Mouse (Mus musculus): ENCODE measurements around the gene Rbm15b. TPM values are rescaled to one million over a fixed set of nuclear protein-coding genes. Genes with fewer than 3 reads are reported as not detected.

The Rbm15b gene
- polyA plus RNA-seq, 1 experiment from 2014 or later: 7.8 TPM

GRCm38 (mm10) chr9:106901596-106901995, 14.4 kb upstream of the Rbm15b start:
- Histone ChIP-seq H3K4me1 (ENCODE audit: insufficient read depth, low read length) (no peaks in the 10 kb centered on the region), H3K36me3 (ENCODE audit: insufficient read depth, low read length) (no peaks in the 10 kb centered on the region), H3K9ac (replicated peaks; ENCODE audit: low read length) (no peak overlapping the region), H3K4me2 (replicated peaks; ENCODE audit: low read depth, low read length) (no peak overlapping the region), H3K9me3 (ENCODE audit: low read length) (no peaks in the 10 kb centered on the region), H3K27ac (ENCODE audit: low read length) (no peak overlapping the region), H3K4me3 (ENCODE audit: low read length) (no peak overlapping the region), H3K27me3 (ENCODE audit: insufficient read depth, low read length) (no peaks in the 10 kb centered on the region)
- no peak for ATAC-seq (ENCODE audit: low FRiP score, low TSS enrichment)
- WGBS: 91% methylated on average over 7 of the region's 7 CpGs

- no peak overlapping the region for H3K9ac ChIP-seq (replicated peaks; ENCODE audit: low read length)
- H3K4me3 ChIP-seq (ENCODE audit: low read length): no peak overlapping the region
- H3K27me3 ChIP-seq (ENCODE audit: insufficient read depth, low read length): no peaks in the 10 kb centered on the region
- no peaks in the 10 kb centered on the region for H3K4me1 ChIP-seq (ENCODE audit: insufficient read depth, low read length)
- no peak for ATAC-seq (ENCODE audit: low FRiP score, low TSS enrichment)
- no peak overlapping the region for H3K4me2 ChIP-seq (replicated peaks; ENCODE audit: low read depth, low read length)
- no peaks in the 10 kb centered on the region for H3K9me3 ChIP-seq (ENCODE audit: low read length)
- no peaks in the 10 kb centered on the region for H3K36me3 ChIP-seq (ENCODE audit: insufficient read depth, low read length)
- H3K27ac ChIP-seq (ENCODE audit: low read length): no peak overlapping the region
- WGBS: 48% methylated on average over 1 of the region's 1 CpGs
Measured at GRCm38 (mm10) chr9:106898901-106899300, 11.7 kb upstream of the Rbm15b start.

- Histone ChIP-seq H3K4me2 (replicated peaks; ENCODE audit: low read depth, low read length) (0 out of 2 replicates have a peak overlapping the region, but pooled peaks have one; percentile 2), H3K27ac (ENCODE audit: low read length) (no peak overlapping the region), H3K4me1 (ENCODE audit: insufficient read depth, low read length) (peaks cover 20% of the 10 kb centered on the region), H3K4me3 (ENCODE audit: low read length) (no peak overlapping the region), H3K9me3 (ENCODE audit: low read length) (no peaks in the 10 kb centered on the region), H3K27me3 (ENCODE audit: insufficient read depth, low read length) (no peaks in the 10 kb centered on the region), H3K9ac (replicated peaks; ENCODE audit: low read length) (no peak overlapping the region), H3K36me3 (ENCODE audit: insufficient read depth, low read length) (peaks cover 20% of the 10 kb centered on the region)
- ATAC-seq (ENCODE audit: low FRiP score, low TSS enrichment): no peak
- WGBS: 47% methylated on average over 3 of the region's 3 CpGs
Measured at GRCm38 (mm10) chr9:106893327-106893726, 6.1 kb upstream of the Rbm15b start.

GRCm38 (mm10) chr9:106892552-106892875, 5.3 kb upstream of the Rbm15b start:
- WGBS: under 1% methylated on average over 9 of the region's 9 CpGs
- Histone ChIP-seq H3K27me3 (ENCODE audit: insufficient read depth, low read length) (no peaks in the 10 kb centered on the region), H3K4me3 (ENCODE audit: low read length) (peak overlapping the region; percentile 89), H3K36me3 (ENCODE audit: insufficient read depth, low read length) (peaks cover 23% of the 10 kb centered on the region), H3K4me1 (ENCODE audit: insufficient read depth, low read length) (peaks cover 21% of the 10 kb centered on the region), H3K9me3 (ENCODE audit: low read length) (no peaks in the 10 kb centered on the region), H3K4me2 (replicated peaks; ENCODE audit: low read depth, low read length) (peak overlapping the region; percentile 91), H3K27ac (ENCODE audit: low read length) (peak overlapping the region; percentile 96), H3K9ac (replicated peaks; ENCODE audit: low read length) (peak overlapping the region; percentile 90)
- no peak for ATAC-seq (ENCODE audit: low FRiP score, low TSS enrichment)

- H3K36me3 ChIP-seq (ENCODE audit: insufficient read depth, low read length): peaks cover 23% of the 10 kb centered on the region
- under 1% methylated on average over 59 of the region's 59 CpGs for WGBS
- peak within 1 kb of the TSS; percentile 96 for H3K27ac ChIP-seq (ENCODE audit: low read length)
- peak within 1 kb of the TSS; percentile 89 for H3K4me3 ChIP-seq (ENCODE audit: low read length)
- no peaks in the 10 kb centered on the region for H3K27me3 ChIP-seq (ENCODE audit: insufficient read depth, low read length)
- peak; percentile 99 for ATAC-seq (ENCODE audit: low FRiP score, low TSS enrichment)
- H3K9me3 ChIP-seq (ENCODE audit: low read length): no peaks in the 10 kb centered on the region
- peak within 1 kb of the TSS; percentile 91 for H3K9ac ChIP-seq (replicated peaks; ENCODE audit: low read length)
- peak within 1 kb of the TSS; percentile 91 for H3K4me2 ChIP-seq (replicated peaks; ENCODE audit: low read depth, low read length)
- H3K4me1 ChIP-seq (ENCODE audit: insufficient read depth, low read length): peaks cover 24% of the 10 kb centered on the region
Measured at GRCm38 (mm10) chr9:106891829-106892551, 4.8 kb upstream of the Rbm15b start, which contains the start of gene Manf. TSS of gene Manf (minus strand) at chr9:106891979.

GRCm38 (mm10) chr9:106891341-106891741, 4.1 kb upstream of the Rbm15b start:
- H3K4me2 ChIP-seq (replicated peaks; ENCODE audit: low read depth, low read length): peak overlapping the region; percentile 67
- H3K4me1 ChIP-seq (ENCODE audit: insufficient read depth, low read length): peaks cover 24% of the 10 kb centered on the region
- no peaks in the 10 kb centered on the region for H3K27me3 ChIP-seq (ENCODE audit: insufficient read depth, low read length)
- peak overlapping the region; percentile 91 for H3K9ac ChIP-seq (replicated peaks; ENCODE audit: low read length)
- H3K27ac ChIP-seq (ENCODE audit: low read length): peak overlapping the region; percentile 85
- H3K4me3 ChIP-seq (ENCODE audit: low read length): peak overlapping the region; percentile 89
- H3K36me3 ChIP-seq (ENCODE audit: insufficient read depth, low read length): peaks cover 23% of the 10 kb centered on the region
- no peak for ATAC-seq (ENCODE audit: low FRiP score, low TSS enrichment)
- H3K9me3 ChIP-seq (ENCODE audit: low read length): no peaks in the 10 kb centered on the region
- 0% methylated on average over 17 of the region's 17 CpGs for WGBS

GRCm38 (mm10) chr9:106890496-106891240, 3.4 kb upstream of the Rbm15b start:
- peak overlapping the region; percentile 91 for H3K9ac ChIP-seq (replicated peaks; ENCODE audit: low read length)
- no peaks in the 10 kb centered on the region for H3K27me3 ChIP-seq (ENCODE audit: insufficient read depth, low read length)
- no peak overlapping the region; the same call in 1 of the 2 replicates for H3K27ac ChIP-seq (ENCODE audit: low read length)
- H3K36me3 ChIP-seq (ENCODE audit: insufficient read depth, low read length): peaks cover 23% of the 10 kb centered on the region
- H3K4me1 ChIP-seq (ENCODE audit: insufficient read depth, low read length): peaks cover 25% of the 10 kb centered on the region
- H3K4me3 ChIP-seq (ENCODE audit: low read length): peak overlapping the region; percentile 89
- no peaks in the 10 kb centered on the region for H3K9me3 ChIP-seq (ENCODE audit: low read length)
- ATAC-seq (ENCODE audit: low FRiP score, low TSS enrichment): no peak
- WGBS: 61% methylated on average over 8 of the region's 8 CpGs
- peak overlapping the region; percentile 67 for H3K4me2 ChIP-seq (replicated peaks; ENCODE audit: low read depth, low read length)

GRCm38 (mm10) chr9:106889321-106889720, 2.1 kb upstream of the Rbm15b start:
- no peaks in the 10 kb centered on the region for H3K27me3 ChIP-seq (ENCODE audit: insufficient read depth, low read length)
- no peaks in the 10 kb centered on the region for H3K9me3 ChIP-seq (ENCODE audit: low read length)
- H3K4me1 ChIP-seq (ENCODE audit: insufficient read depth, low read length): peaks cover 39% of the 10 kb centered on the region
- peaks cover 23% of the 10 kb centered on the region for H3K36me3 ChIP-seq (ENCODE audit: insufficient read depth, low read length)
- ATAC-seq (ENCODE audit: low FRiP score, low TSS enrichment): no peak
- no peak overlapping the region for H3K4me3 ChIP-seq (ENCODE audit: low read length)
- H3K4me2 ChIP-seq (replicated peaks; ENCODE audit: low read depth, low read length): no peak overlapping the region
- no peak overlapping the region for H3K9ac ChIP-seq (replicated peaks; ENCODE audit: low read length)
- 84% methylated on average over 9 of the region's 9 CpGs for WGBS
- H3K27ac ChIP-seq (ENCODE audit: low read length): no peak overlapping the region

- H3K4me3 ChIP-seq (ENCODE audit: low read length): no peak overlapping the region
- no peak for ATAC-seq (ENCODE audit: low FRiP score, low TSS enrichment)
- WGBS: 92% methylated on average over 3 of the region's 3 CpGs
- H3K4me2 ChIP-seq (replicated peaks; ENCODE audit: low read depth, low read length): no peak overlapping the region
- H3K4me1 ChIP-seq (ENCODE audit: insufficient read depth, low read length): peaks cover 46% of the 10 kb centered on the region
- no peaks in the 10 kb centered on the region for H3K27me3 ChIP-seq (ENCODE audit: insufficient read depth, low read length)
- H3K36me3 ChIP-seq (ENCODE audit: insufficient read depth, low read length): peaks cover 27% of the 10 kb centered on the region
- no peaks in the 10 kb centered on the region for H3K9me3 ChIP-seq (ENCODE audit: low read length)
- no peak overlapping the region for H3K9ac ChIP-seq (replicated peaks; ENCODE audit: low read length)
- H3K27ac ChIP-seq (ENCODE audit: low read length): no peak overlapping the region
Measured at GRCm38 (mm10) chr9:106888346-106888745, 1.1 kb upstream of the Rbm15b start.
